Mouse (Mus musculus): Measurements from ENCODE around the gene Gm17349.

Gene Gm17349

GRCm38 (mm10) chr15:99699715-99700114 is 5.6 kb downstream of the Gm17349 start:
- no peak for DNase-seq (ENCODE audit: low spot score)

GRCm38 (mm10) chr15:99698533-99699085 is 6.7 kb downstream of the Gm17349 start:
- no peak for DNase-seq (ENCODE audit: low spot score)

DNA sequence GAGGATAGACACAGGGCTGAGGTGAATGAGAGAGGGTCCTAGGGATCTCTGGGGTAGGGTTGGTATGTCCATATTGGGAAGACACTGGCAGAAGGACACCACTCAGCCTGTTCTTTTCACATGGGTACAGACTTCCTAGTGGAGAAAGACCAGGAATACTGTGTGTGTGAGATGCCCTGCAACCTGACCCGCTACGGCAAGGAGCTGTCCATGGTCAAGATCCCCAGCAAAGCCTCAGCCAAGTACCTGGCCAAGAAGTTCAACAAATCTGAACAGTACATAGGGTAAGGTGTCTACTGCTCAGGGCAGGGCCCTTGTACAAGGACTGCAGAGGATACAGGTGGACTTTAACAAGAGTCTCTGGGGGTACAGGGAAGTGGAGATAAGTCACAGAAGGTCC is 8.0 kb downstream of the Gm17349 start:
- no peak for DNase-seq (ENCODE audit: low spot score)

DNA sequence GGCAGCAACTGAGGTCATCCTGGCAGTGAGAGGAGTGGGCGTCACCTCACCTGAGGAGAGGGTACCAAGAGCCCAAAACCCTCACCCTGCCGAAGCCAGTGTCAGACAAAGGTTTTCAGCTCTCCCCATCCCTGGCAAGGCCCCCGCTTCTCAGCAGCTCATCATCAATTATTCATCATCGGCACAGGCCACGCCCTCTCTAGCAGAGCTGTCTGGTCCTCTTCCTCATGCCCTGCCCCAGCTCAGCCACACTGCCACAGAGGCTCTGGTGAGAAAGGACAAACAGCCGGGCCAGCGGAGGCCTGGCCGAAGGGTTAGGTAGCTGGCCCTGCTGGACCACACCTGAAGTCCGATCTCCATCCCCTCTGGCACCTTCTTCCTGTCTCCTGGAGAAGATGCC is 13.3 kb downstream of the Gm17349 start:
- DNase-seq (ENCODE audit: low spot score), result no peak

GRCm38 (mm10) chr15:99690924-99691323 is 14.4 kb downstream of the Gm17349 start:
- DNase-seq (ENCODE audit: low spot score), result no peak

GRCm38 (mm10) chr15:99688712-99689111 is 16.6 kb downstream of the Gm17349 start:
- peak; percentile 85 for DNase-seq (ENCODE audit: low spot score)

DNA sequence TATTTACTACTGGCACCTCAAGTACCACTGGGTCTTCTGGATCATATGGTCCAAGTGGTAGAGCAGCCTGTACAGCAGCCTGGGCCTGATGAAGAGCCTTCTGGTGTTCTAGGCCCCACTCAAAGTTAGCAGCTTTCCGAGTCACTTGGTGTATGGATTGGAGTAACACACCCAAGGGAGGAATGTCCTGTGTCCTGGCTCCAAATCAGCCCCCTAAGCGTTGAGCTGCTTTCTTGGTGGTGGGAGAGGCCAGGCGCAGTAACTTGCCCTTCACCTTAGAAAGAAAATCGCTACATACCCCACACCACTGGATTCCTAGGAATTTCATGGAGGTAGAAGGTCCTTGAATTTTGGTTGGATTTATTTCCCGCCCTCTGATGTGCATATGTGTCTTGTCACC is 21.1 kb downstream of the Gm17349 start:
- DNase-seq (ENCODE audit: low spot score), result no peak

DNA sequence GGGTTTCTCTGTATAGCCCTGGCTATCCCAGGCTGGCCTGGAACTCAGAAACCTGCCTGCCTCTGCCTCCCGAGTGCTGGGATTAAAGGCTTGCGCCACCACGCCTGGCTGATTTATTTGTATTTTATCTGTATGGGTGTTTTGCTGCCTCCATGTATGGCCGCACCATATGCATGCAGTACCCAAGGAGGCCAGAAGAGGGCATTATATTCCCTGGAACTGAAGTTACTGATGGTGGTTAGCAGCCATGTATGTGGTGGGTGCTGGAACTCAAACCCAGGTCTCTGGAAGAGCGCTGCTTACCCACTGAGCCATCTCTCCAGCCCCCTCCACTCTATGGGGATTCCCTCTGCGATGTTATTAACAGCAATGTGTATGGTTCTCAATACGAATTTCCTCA is 22.4 kb downstream of the Gm17349 start:
- no peak for DNase-seq (ENCODE audit: low spot score)

GRCm38 (mm10) chr15:99679008-99679407 is 26.3 kb downstream of the Gm17349 start:
- DNase-seq (ENCODE audit: low spot score), result no peak

GRCm38 (mm10) chr15:99678063-99678800 is 27.1 kb downstream of the Gm17349 start:
- no peak for DNase-seq (ENCODE audit: low spot score)

DNA sequence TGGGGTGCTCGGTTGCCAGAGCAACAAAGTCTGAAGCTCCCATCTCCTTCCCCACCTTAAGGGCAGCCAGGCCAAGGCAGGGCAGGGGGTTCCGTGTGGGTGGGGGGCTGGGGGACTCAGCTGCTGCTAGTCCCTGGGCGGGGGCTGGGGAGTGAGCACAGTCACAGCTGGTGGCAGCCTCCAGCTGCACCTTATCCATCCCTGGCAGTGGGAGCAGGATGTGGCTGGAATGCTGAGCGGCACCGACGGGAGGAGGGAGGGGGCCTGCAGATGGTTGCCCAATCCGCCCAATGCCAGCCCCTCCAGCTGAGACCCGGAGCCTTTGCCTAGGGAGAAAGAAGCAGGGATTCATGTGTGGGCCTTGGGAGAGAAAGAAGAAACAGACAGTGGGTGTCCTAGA is 28.2 kb downstream of the Gm17349 start:
- DNase-seq (ENCODE audit: low spot score), result no peak

DNA sequence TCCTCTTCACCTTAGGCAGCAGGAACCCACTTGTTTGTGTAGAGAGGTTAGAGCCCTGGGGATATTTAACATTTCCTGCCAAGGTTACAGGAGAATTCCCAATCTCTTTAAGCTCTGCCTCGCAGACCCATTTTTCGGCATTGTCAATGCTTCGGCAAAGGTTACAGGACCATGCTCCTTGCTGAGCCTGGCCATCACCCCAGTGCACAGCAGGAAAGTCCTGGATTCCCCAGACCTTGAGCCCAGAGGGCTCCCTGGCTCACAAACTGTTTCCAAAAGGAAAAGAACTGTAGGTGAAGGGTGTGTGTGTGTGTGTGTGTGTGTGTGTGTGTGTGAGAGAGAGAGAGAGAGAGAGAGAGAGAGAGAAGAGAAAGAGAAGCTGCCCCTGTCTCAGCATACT is 30.4 kb downstream of the Gm17349 start:
- DNase-seq (ENCODE audit: low spot score), result peak; percentile 26

DNA sequence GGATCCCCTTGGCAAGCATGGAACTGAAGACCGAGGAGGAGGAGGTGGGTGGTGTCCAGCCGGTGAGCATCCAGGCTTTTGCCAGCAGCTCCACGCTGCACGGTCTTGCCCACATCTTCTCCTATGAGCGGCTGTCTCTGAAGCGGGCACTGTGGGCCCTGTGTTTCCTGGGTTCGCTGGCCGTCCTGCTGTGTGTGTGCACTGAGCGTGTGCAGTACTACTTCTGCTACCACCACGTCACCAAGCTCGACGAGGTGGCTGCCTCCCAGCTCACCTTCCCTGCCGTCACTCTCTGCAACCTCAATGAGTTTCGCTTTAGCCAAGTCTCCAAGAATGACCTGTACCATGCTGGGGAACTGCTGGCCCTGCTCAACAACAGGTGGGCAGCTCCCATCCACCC is 33.5 kb downstream of the Gm17349 start:
- no peak for DNase-seq (ENCODE audit: low spot score)

DNA sequence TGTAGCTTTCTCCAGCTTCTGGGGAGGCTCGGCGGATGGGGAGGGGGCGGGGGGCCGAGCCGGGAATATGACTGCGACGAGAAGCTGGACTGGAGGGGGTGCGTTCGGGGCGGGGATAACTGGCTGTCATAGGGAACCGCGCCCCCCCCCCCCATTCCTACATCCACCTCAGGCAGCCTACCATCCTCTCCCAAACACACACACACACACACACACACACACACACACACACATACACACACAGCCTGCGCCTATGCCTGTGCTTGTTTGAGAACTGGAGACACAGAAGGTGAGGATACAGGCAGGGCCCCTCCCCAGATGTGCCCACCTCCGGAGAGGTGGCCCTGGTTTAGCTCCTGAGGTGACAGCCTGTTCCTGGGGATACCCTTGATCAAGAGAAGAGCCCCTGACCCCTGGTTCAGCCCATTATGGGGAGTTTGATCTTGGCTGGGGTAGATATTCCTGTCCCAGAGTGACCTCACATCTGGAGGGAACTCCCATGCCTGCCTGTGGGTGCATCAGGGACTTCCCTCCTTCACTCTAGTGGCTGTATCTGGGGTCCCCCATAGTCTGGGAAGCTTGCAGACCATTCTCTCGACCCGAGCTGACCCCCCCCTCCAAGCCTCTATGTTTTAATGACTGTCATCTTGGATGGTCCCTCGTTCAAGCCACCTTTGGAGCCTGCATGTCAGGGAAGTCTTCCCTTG is 34.2 kb downstream of the Gm17349 start:
- DNase-seq (ENCODE audit: low spot score), result no peak

- no peak for DNase-seq (ENCODE audit: low spot score)
Observed at GRCm38 (mm10) chr15:99670154-99670821, 35.0 kb downstream of the Gm17349 start, which contains the start of gene Asic1. Gene Asic1 (plus strand): TSS chr15:99670368.

- DNase-seq (ENCODE audit: low spot score), result no peak
Observed at GRCm38 (mm10) chr15:99669392-99669791, 35.9 kb downstream of the Gm17349 start.

DNA sequence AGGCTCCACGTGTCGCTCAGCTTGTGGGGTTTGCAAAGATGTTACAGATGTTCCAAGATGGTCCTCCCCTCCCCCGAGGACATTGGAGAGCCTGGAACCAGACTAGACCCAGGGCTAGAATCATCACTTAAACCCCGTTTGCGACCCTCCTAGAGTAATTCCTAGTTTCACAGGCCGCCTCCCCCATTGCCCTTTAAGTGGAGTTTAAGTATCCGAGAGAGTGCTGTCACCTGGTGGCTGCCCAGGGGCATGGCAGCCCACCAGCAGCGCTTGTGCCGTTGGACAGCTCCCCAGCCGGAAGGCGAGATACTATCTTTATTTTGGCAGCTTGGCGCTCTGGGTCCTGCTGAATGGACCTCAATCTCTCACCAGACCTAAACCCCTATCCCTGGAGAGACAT is 36.4 kb downstream of the Gm17349 start:
- DNase-seq (ENCODE audit: low spot score), result peak; percentile 84

GRCm38 (mm10) chr15:99667544-99667943 is 37.7 kb downstream of the Gm17349 start:
- DNase-seq (ENCODE audit: low spot score), result no peak

GRCm38 (mm10) chr15:99664600-99665451 is 40.5 kb downstream of the Gm17349 start:
- DNase-seq (ENCODE audit: low spot score), result peak; percentile 84

- DNase-seq (ENCODE audit: low spot score), result no peak
Observed at GRCm38 (mm10) chr15:99663964-99664599, 41.2 kb downstream of the Gm17349 start.

DNA sequence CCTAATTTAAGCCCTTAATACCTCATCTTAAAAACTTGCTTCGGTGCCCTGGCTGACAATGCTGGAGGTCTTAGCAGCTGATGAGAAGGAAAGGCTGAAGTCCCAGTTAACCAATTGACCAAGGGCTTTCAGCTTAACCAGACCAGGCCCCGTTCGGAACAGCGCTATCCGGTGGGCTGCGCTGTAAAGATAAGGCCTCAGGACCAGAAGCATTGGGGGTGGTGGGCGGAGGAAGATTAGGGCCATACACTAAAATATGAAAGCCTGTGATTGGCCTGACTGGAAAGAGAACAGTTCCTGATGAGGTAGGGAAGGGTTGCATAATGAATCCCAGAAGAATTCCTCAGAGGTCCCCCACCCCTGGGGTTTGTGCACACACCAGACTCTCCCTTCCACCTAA is 42.9 kb downstream of the Gm17349 start:
- no peak for DNase-seq (ENCODE audit: low spot score)
